Mouse (Mus musculus): ENCODE data around the gene Rfc2.
A peak's percentile ranks its signal among the peaks of the same experiment; 100 is the strongest.

Gene Rfc2

GRCm38 (mm10) chr5:134581146-134581545 lies at the start of gene Rfc2:
Gene Rfc2, plus strand, starts transcription at chr5:134581366.
- no peak for DNase-seq (ENCODE audit: low spot score)

DNA sequence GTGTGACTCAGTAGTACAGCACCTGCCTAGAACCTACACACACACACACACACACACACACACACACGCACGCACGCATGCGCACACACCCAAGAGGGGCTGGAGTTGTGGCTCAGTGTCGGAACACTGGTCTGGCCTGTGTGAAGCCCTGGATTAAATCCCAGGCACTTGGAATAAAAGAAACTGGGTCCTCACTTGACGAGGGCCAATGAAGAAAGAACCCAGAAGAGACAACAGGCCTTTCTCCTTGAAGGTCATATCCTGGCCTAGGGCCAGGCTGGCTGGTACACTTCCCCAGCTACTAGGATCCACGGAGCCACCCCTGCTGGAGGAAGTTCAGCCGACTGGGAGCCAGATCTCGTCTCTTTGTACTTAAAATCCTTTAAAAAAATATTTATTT lies 49.6 kb upstream of the Rfc2 start:
- DNase-seq (ENCODE audit: low spot score), result no peak

DNA sequence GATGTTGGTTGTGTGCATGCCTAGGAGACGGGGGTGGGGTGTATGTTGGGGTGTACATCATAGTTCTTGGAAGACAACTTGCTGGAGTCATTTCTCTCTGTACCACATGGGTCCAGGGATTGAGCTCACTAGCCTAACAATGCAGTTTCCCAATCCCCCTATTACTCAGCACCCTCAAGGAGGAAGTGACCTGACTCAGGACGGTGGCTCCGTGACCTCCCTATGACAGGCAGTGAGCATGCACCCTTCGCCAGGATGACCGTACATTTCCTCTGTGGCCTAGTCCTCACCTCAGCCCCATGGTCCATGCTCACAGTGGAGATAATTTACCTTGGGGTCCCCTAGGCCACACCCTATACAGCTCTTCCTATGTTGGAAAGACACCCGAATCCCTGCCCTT lies 48.7 kb upstream of the Rfc2 start:
- DNase-seq (ENCODE audit: low spot score), result no peak

GRCm38 (mm10) chr5:134536036-134536435 lies 45.1 kb upstream of the Rfc2 start:
- DNase-seq (ENCODE audit: low spot score), result no peak

- peak; percentile 71 for DNase-seq (ENCODE audit: low spot score)
Observed at GRCm38 (mm10) chr5:134539891-134540290, 41.3 kb upstream of the Rfc2 start.

- DNase-seq (ENCODE audit: low spot score), result no peak
Observed at GRCm38 (mm10) chr5:134540881-134541280, 40.3 kb upstream of the Rfc2 start.

GRCm38 (mm10) chr5:134541640-134542039 lies 39.5 kb upstream of the Rfc2 start:
- peak; percentile 84 for DNase-seq (ENCODE audit: low spot score)

DNA sequence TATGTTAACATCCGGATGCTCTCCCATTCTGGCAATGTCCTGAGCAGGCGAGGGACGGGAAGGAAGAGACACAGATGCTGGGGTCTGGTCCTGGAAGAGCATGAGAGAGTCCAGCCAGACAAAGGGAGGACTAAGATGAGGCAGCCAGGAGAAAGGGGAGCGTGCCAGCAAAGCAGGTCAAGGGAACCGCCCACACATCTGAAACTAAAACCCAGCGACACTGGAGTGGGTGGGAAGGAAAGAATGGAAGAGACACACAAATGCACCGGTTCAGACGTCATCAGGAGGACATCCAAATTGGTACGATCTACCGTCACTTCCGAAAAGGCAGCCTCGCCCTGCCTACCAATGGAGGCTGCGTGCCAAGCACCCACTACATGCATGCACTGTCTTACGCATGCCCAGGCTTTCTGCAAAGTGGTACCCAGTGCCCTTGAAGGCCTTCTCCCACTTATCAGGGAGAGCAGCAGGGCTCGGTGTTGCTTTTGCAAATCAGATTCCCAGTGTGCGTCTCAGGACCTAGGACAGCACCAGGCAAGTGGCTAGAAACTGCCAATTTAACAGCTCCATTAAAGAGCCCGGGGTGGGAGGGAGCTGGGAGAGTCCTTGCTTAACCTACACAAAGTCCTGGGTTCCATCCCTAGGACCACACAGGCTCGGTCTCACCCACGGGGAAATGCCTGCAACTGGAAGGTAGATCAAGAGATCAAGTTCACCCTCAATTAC lies 36.5 kb upstream of the Rfc2 start:
- no peak for DNase-seq (ENCODE audit: low spot score)

DNA sequence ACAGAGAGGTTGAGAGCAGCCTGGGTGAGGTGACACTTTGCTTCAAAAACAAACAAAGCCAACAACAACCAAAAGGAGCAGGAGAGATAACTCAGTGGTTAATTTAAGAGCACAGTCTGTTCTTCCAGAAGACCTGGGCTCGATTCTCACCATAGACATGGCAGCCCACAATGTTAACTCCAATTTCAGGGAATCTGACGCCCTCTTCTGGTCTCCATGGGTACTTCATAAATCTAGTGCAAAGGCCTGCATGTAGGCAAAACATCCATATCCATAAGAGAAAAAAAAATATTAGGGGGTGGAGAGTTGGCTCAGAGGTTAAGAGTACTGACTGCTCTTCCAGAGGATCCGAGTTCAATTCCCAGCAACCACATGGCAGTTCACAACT lies 35.9 kb upstream of the Rfc2 start:
- no peak for DNase-seq (ENCODE audit: low spot score)

- DNase-seq (ENCODE audit: low spot score), result no peak
Observed at GRCm38 (mm10) chr5:134546790-134547189, 34.4 kb upstream of the Rfc2 start.

DNA sequence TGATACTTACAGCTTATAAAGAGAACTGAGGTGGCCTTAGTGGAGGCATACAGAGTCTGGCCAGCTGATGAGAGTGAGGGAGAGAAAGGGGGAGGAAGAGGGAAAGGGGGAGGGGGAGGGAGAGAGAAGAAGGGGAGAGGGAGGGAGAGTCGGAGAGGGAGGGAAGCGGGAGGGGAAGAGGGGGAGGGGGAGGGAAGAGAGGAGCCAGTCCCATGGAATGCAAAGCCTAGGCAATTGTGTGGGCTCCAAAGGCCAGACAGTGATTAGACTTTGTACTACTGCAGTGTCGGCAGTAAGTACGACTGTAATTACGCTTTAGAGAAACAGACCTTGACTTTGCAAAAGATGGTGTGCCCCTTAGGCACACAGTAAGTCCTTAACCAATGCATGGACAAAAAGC lies 32.9 kb upstream of the Rfc2 start:
- no peak for DNase-seq (ENCODE audit: low spot score)

DNA sequence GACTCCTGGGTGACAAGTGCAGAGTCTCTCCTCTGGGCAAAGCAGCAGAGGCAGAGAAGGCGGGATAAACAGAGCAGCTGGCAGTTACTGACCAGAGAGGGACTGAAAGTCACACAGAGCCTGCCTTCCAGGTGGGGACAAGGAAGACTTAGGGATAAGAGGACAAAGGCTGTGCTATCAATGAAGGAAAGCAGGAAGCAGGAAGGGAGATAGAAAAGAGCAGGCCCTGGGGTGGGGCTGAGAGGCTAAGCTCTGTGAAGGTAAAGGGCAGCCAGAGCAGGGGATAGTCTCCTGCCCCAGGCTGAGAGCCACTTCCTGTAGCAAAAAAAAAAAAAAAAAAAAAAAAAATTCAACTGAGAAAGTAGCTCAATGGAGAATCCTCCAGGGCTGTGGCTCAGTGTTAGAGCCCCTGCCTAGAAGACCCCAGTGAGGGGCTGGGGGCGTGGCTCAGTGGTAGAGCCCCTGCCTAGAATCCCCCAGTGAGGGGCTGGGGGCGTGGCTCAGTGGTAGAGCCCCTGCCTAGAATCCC lies 31.5 kb upstream of the Rfc2 start:
- DNase-seq (ENCODE audit: low spot score), result no peak

DNA sequence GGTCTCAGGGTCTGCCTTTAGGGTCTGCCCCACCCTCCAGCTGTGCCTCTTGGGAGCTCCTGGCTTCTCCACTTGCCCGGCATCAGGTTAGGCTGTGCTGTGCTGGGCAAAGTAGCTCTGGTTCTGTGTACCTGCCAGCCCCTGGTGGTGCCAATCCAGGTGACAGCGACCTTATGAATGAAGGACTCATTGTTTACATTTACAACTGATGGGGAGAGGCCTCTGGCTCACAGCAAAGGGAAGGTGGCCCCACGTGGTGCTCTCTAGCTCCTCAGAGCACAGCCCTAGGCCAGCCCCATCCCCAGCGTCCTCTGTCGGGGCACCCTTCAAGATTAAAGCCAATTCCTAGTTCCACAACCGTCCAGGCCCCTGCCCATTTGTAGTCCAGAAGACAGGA lies 30.3 kb upstream of the Rfc2 start:
- DNase-seq (ENCODE audit: low spot score), result no peak

DNA sequence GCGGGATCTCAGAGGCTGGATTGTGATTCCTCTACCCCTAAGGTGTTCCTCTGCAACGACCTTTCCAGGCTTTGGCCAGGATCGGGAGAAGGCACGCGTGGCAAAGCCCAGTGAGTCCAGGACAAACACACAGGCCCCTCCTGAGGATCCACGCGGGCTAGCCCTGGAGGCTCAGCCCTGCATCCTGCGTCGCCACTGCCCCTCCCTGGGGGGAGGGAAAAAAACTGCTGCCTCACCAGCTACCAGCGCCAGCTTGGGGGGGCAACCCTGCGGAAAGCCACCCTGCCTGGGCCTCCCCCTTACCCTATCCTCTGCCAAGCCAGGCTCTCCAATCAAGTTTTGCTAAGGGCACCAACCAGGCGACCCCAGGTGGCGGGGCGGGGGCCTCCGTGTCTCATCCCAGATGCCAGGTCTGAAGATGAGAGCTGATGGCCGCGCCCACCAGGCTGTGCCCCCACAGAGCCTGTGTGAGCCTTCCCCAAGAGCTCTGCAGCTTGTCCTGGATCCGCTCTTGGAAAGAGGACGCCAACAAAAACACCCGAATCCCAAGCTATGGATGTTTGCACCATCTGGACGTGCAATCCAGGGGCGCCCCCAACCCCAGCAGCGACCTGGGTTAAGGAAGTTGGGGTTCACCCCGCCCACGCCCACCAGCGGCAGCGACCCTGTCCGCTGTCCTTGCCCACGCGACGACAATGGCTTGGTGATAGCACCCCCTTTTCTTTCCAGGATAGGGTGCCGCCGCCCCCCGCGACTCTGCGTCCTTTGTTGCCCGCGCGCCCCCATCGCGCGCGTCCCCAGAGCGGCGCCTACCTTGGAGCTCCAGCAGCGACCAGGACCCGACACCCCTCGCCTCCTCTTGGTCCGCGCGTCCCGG lies 29.7 kb upstream of the Rfc2 start:
- DNase-seq (ENCODE audit: low spot score), result peak; percentile 21

DNA sequence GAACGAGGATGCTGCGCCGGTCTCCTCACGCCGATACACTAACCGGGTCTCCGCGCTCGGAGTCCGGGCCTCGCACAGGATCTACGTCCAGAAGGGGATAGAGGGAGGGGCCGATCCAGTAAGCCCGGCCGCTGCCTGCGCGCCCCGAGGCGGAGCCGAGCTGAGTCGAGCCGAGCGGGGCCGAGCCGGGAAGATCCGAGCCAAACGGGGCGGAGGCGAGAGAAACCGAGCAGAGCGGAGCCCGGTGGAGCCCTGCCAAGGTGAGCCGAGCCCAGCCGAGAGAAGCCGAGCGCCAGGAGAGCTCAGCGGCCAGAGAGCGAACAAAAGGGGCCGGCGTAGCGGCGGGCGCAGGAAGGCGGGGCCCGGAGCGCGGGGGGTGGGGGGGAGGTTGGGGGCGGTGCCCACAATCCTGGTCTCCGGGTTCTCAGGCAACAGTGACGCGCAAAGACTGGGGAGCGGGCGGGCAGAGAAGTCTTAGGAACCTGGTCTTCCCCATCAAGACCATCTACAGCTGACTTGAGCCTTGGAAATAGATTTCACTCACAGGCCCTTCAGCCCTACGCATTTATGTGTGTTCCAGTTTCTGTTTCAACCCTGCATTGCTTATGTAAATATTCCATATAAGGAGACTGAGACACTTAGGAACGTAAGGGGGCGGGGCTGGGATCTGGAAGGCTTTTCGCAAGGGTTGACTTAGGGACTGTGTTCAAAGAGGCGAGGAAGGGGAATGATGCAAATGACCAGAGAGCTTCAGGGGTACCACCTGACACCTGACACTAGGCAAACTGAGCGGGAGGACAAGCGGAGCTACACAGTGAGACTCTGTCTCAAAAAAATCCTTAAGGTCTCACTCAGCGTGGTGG lies 28.8 kb upstream of the Rfc2 start, which contains the start of gene Clip2:
TSS of gene Clip2 (minus strand) at position 325 of the 863 bp plus-strand sequence.
- peak; percentile 97 for DNase-seq (ENCODE audit: low spot score)

DNA sequence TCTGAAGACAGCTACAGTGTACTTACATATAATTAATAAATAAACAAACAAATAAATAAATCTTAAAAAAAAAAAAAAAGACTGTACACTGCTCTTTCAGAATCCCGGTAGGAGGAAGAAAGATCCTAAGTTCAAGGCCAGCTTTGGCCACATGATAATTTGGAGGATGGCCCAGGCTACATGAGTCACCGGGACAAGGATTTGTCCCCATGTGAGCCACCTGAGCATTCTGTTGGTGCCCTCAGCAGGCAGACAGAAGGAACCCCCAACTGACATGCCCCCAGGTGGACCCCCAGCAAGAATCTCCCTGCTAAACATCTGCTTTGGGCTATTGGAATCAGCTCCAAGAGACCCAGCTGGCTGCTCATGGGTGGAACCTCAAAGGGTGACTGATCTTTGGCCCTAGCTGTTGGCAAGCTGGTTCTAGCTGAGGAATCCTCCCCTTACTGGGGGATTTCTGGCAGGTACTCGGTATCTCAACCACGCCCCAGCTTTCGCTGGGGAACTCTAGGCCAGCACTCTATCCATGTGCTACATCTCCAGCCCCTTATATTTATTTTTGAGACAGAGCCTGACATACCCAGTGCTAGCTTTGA lies 27.1 kb upstream of the Rfc2 start:
- DNase-seq (ENCODE audit: low spot score), result no peak

- DNase-seq (ENCODE audit: low spot score), result peak; percentile 65
Observed at GRCm38 (mm10) chr5:134555463-134556164, 25.6 kb upstream of the Rfc2 start.

GRCm38 (mm10) chr5:134560071-134560449 lies 21.1 kb upstream of the Rfc2 start, which contains the start of gene Syna:
Gene Syna, minus strand, starts transcription at chr5:134560171.
- no peak for DNase-seq (ENCODE audit: low spot score)

- DNase-seq (ENCODE audit: low spot score), result no peak
Observed at GRCm38 (mm10) chr5:134560450-134561171, 20.6 kb upstream of the Rfc2 start.

GRCm38 (mm10) chr5:134564272-134564671 lies 16.9 kb upstream of the Rfc2 start:
- DNase-seq (ENCODE audit: low spot score), result no peak

Data from lung, postnatal 25 days (tissue).